Mouse (Mus musculus): ENCODE measurements around the gene Pdgfra. TPM values are rescaled to one million over a fixed set of nuclear protein-coding genes. Genes with fewer than 3 reads are reported as not detected.

Pdgfra gene
- total RNA-seq, 2 experiments from 2014 or later = 73.0 to 73.6 TPM

DNA sequence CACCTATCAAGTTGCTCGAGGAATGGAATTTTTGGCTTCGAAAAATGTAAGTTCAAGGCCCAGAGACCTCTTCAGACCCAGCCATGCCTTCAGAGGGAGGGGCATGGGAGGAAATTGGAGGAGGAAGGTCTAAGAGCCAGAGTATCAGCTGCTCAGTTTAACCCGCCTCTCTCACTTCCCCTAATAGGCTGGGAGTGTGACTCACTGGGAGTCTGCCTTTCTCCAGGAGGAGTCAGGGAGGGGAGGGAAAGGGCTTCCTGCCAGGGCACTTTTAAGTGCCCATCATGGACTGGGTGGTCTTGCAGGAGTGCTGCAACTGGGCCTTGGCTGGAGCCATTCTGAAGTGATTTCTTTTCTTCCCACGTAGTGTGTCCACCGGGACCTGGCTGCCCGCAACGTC, 33.5 kb downstream of the Pdgfra start:
- intact Hi-C loops (cut with DNase I) = no loop called here
- no peak for DNase-seq (ENCODE audit: extremely low spot score in 1 of 2, low spot score in 2 of 2)

GRCm38 (mm10) chr5:75189319-75189987, 37.4 kb downstream of the Pdgfra start:
- intact Hi-C loops (cut with DNase I) = no loop called here
- DNase-seq (ENCODE audit: extremely low spot score in 1 of 2, low spot score in 2 of 2) = no peak

DNA sequence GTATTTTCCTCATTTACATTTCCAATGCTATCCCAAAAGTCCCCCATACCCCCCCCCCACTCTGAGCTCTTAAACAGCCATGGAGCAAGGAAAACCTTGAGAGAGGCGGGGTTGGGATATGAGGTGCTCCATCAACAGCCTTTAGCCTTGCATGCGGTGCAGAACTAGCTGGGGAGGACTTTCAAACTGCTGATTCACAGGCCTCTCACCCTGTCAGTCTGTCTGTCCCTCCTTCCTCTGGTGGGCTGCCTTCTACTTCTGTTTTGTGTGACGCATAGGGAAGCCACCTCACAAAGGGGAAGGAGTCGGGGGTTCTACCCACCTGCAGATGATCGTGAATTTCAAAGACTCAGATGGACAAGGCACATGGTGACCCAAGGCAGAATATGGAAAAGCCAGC, 41.0 kb downstream of the Pdgfra start:
- intact Hi-C loops (cut with DNase I) = no loop called here

GRCm38 (mm10) chr5:75198413-75198812, 46.3 kb downstream of the Pdgfra start:
- intact Hi-C loops (cut with DNase I) = no loop called here
- DNase-seq (ENCODE audit: extremely low spot score in 1 of 2, low spot score in 2 of 2) = no peak

More for the DNA sequence above, 41.0 kb downstream of the Pdgfra start:
- no peak for DNase-seq (ENCODE audit: extremely low spot score in 1 of 2, low spot score in 2 of 2)

GRCm38 (mm10) chr5:75199698-75200365, 47.7 kb downstream of the Pdgfra start:
- DNase-seq (ENCODE audit: extremely low spot score in 1 of 2, low spot score in 2 of 2) = no peak
- intact Hi-C loops (cut with DNase I) = no loop called here

DNA sequence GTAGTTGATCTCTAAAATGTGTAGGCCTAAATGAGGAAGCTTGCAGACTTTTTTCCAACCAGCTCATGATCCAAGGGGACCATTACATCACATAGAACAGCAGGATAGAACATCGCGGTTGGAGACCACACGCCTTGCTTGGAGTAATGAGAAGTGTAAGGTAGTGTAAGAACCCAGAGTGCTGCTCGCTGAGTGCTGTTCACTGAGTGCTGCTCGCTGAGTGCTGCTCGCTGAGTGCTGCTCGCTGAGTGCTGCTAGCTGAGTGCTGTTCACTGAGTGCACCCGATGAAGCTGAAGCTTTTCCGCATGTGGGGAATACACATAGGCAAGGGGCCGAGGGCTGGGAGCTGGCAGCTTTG, 48.3 kb downstream of the Pdgfra start:
- intact Hi-C loops (cut with DNase I) = no loop called here
- no peak for DNase-seq (ENCODE audit: extremely low spot score in 1 of 2, low spot score in 2 of 2)

DNA sequence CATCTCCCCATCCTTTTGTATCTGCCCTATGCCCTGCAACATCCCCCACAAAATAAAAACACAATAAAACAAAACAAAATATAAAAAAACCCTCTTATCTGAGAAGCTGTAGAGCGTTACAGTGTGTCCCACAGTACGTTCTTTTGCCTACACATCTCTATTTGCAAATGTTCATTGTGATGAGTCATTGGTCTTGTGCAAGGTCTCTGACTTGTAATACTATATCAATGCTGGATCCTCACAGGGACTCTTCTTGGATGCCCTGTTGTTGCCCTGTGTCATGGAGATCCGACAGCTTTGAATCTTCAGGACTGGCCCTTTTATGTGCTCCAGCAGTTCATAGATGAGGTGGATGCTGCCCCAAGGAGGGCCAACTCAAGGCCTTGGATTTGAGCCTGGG, 55.8 kb downstream of the Pdgfra start:
- intact Hi-C loops (cut with DNase I) = no loop called here
- DNase-seq (ENCODE audit: extremely low spot score in 1 of 2, low spot score in 2 of 2) = no peak

- DNase-seq (ENCODE audit: extremely low spot score in 1 of 2, low spot score in 2 of 2) = peak in 1 of 2 experiments; percentile 36
- intact Hi-C loops (cut with DNase I) = loop anchor here (5.0 to 10.0 kb wide), 2 partner anchors 642 to 915 kb away; no protein-coding TSS in a partner anchor
These were observed 57.9 kb downstream of the Pdgfra start for GRCm38 (mm10) chr5:75209966-75210365.

DNA sequence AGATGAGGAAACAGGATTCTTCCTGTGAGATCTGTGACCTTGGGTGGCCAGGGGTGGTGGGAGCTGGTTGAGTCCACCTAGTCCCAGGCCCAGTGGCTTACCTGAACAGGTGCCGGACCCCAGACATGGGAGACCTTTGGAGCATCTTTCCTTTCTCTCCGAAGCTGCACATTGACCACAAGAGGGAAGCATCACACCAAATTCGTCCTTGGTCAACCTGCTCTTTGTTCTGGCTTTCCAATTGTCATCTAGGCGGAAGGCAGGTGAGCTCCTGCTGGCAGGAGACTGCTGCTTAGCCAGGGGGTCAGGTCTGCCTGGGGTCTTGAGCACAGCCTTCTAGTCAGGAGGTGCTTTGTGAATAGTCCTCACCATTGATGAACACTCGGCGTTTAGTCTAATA, 62.4 kb downstream of the Pdgfra start:
- intact Hi-C loops (cut with DNase I) = loop anchor here (5.0 to 10.0 kb wide), 2 partner anchors 638 to 910 kb away; no protein-coding TSS in a partner anchor
- peak in 1 of 2 experiments; percentile 22 for DNase-seq (ENCODE audit: extremely low spot score in 1 of 2, low spot score in 2 of 2)

DNA sequence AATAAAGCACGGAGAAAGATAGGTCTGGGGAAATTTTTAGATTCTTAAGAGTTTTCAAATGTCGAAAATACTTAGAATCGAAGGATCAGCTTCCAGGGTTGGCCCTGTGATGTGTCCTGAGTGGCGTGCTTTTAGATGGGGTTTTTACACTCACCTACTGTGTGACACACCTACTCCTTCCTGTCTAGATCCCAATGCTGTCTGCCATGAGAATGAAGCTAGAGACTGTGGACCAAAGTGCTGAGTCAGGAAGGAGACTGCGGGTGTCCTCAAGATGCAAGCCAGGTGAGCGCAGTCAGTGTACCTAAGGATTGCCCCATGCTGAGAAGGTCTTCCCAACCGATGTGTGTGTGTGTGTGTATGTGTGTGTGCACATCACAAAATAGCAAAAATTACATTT, 62.8 kb downstream of the Pdgfra start:
- DNase-seq (ENCODE audit: extremely low spot score in 1 of 2, low spot score in 2 of 2) = no peak
- intact Hi-C loops (cut with DNase I) = loop anchor here (5.0 to 10.0 kb wide), 2 partner anchors 637 to 910 kb away; no protein-coding TSS in a partner anchor

DNA sequence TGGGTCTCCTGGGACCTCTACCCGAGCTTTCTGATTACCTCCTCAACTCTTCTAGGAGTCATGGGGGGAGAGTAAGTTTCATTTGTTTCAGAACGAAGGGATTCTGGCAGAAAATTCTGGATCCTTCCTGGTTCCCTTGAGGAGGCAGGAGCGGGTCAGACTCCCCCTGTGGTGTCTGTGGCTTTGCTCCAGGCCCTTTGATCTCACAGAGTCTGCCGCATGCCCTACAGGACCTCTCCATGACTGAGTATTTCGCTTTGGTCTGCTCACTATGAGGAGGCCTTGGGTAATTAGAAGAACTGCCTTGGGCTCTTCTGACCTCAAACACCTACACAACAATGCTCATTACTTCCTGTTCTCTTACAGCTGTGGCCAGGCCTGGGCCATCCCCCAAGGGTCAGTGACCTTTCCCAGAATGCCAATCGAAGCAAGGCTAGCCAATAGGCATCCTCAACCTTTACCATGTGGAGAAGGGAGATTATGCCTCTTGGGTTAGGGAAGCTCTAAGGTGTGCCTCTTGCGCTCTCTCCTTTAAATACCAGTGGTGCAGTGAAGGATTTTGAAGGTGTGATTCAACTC, 63.7 kb downstream of the Pdgfra start:
- intact Hi-C loops (cut with DNase I) = loop anchor here (10.0 kb wide), 1 partner anchor 909 kb away; no protein-coding TSS in a partner anchor
- DNase-seq (ENCODE audit: extremely low spot score in 1 of 2, low spot score in 2 of 2) = peak in 1 of 2 experiments; percentile 79

DNA sequence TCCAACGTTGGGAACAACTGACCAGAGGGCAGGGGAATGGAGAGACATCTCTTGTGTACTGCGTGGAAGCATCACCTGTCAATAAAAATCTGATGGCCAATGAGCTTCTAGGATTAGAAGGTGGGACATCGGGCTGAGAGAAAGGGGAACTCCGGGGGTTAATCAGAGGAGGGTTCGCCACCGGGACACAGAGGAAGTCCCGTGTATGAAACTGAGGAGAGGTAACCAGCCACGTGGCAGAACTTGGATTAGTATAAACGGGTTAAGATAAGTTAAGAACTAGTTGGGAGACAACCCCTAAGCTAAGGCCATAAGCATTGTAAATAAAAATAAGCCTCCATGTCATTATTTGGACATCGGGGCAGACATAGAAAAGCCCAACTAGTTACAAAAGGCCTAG, 69.5 kb downstream of the Pdgfra start:
- intact Hi-C loops (cut with DNase I) = no loop called here
- no peak for DNase-seq (ENCODE audit: extremely low spot score in 1 of 2, low spot score in 2 of 2)

DNA sequence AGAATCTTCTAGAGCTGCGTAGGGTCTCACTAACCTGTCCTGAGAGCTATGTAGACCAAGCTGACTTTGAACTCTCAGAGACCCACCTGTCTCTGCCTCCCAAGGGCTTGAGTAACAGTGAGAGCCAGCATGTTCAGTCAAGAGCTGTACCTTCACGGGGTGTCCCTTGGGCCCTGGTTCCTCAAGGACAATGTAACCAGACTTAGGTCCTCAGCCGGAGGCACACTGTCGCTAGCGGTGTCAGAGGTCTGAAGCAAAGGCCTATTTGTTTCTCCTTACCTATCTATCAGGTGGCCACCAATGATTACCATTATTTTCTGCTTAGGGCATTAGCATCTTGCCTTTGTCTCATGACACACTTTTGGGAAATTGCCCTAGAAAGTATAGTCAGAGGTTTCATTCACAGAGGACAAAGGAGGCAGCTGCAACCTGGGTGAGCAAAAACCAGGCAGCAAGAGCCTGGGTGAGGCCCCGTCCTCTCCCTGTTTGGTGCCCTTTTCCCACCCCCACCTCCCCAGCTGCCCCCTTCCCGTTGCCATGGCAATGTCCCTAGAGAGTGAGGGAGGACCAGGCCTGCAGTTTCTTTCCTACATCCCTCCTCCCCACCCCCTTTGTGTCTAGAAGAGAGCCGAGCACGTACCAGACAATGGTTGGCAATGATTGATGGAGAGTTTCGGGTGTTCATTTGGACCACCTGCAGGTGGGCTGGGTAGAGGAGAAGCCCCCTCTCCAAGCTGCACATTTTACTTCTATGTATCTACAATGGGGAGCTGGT, 70.6 kb downstream of the Pdgfra start:
- DNase-seq (ENCODE audit: extremely low spot score in 1 of 2, low spot score in 2 of 2) = no peak
- intact Hi-C loops (cut with DNase I) = no loop called here

DNA sequence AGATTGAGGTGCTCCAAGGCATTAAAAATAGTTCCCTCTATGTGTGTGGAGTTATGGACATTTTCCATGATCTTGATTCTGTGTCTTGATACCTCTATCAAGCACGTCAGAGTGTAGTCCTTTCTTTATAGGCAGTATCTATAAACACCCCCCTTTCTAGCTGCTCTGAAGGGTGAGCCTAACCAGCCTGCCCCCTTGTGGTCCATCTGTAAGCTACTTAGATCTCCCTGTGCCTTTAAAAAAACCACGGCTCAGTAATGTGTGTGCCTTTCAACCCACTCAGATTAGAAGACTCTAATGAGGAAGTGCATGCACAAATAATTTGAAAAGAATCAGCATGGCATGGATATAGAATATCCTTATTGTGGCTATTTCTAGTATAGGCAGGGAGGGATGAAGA, 86.3 kb downstream of the Pdgfra start:
- no peak for DNase-seq (ENCODE audit: extremely low spot score in 1 of 2, low spot score in 2 of 2)
- intact Hi-C loops (cut with DNase I) = no loop called here

DNA sequence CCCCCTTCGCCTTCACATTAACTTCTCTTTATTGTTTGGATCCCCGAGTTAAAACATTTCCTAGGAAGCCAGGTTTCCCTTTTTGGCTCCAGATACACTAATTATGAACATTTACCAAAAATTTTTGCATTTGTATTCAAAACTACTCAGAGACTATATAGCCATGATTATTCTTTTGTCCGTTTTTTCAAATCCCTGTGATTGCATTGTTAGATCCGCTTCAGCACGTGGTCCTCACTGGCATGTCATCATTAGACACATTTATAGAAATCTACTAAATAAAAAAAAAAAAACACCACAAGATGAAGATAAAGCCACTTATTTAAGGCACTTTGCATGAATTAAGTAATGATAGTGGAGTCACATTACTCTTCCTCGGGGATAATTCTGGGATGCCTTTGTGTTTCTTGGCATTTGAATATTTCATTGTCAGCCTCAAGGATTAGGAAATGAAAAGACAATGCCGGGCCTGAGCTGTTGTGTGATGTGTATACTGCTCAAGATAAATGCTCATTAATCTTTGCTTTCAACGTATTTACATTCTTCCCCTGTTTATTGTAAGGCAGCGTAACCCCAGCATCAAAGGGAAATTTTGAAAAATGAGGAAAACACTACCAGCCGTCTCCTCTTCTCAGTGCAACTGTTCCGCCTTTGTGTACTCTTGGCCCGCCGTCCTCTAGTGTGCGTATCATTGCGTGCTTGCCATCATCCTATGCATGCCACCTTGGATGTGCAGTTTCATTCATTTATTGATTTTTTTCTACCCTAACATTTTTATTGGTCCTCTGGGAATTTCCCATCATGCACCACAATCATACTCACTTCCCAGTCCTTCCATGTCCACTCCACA, 87.1 kb downstream of the Pdgfra start:
- intact Hi-C loops (cut with DNase I) = no loop called here
- DNase-seq (ENCODE audit: extremely low spot score in 1 of 2, low spot score in 2 of 2) = no peak

DNA sequence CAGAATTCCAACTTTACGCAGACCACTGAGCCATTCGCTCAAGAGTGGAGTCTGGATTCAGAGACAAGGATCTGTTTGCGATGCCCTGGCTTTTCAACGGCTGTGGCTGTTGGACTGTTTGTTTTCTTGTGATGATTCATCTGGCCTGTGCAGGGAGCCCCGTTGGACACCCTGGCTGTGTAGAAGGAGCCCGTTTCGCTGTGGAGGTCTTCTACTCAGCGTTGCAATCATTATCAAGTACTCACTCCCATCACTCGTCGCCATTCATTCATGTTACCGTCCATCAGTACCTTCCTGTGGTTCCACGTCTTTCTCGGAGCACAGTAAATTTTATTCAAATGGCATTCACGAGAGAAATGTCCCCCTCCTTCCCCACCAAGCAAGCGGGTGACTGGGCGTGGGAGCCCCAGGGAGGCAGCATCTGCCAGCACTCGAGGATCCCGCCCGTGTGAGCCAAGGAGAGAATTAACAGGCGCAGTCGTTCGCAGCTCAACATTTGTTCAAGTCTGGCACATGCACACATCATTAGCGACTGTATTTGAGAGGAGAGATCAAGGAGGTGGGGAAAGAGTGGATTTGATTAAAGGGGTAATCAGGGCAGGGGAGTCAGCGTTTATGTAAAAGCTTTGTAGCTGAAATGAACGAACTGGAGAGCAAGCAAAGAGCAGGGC, 95.1 kb downstream of the Pdgfra start:
- DNase-seq (ENCODE audit: extremely low spot score in 1 of 2, low spot score in 2 of 2) = peak; percentile 50 to 66
- intact Hi-C loops (cut with DNase I) = no loop called here

All from left cerebral cortex, postnatal 10 days (tissue).